Mouse (Mus musculus) lung, postnatal 0 days (tissue): ENCODE results near the gene Fam13a.

Experiments
- CTCF ChIP-seq: IDR thresholded peaks from 2 replicates; pipeline ENCODE4 v1.5.1; 2016; ENCODE audit warnings: antibody characterized with exemption, mild to moderate bottlenecking
- EP300 ChIP-seq: IDR thresholded peaks from 2 replicates; pipeline ENCODE4 v1.6.1; 2016; ENCODE audit warnings: antibody characterized with exemption, mild to moderate bottlenecking, control low read depth

- TF ChIP-seq CTCF (no peak), EP300 (no peak)
Observed at GRCm38 (mm10) chr6:58943958-58944357, 80.4 kb downstream of the Fam13a start.
